Mouse (Mus musculus): Measurements from ENCODE around the gene Ldb3. TPM values are rescaled to one million over a fixed set of nuclear protein-coding genes. Genes with fewer than 3 reads are reported as not detected.

Ldb3 gene
- polyA plus RNA-seq, 1 experiment: not detected

DNA sequence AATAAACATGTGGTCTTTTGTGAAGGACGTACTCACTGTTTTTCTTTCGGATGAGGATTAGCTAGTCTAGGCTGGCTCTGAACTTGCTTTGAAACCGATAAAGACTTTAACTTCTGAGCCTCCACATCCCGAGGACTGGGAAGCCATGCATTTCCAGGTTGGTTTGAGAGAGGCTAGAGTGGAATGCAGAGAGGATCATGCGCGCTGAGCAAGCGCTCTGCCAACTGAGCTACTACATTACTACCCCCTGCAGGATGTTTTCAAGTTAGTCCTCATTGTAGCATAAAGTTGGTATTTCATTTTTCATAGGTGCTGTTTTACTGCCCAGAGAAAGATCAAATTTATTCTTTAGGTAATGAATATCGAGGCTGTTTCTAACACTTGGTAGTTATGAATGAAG is 102.3 kb downstream of the Ldb3 start:
- Histone ChIP-seq H3K27me3 (ENCODE audit: control insufficient read depth) (no peaks in the 10 kb centered on the region), H3K4me1 (ENCODE audit: control insufficient read depth) (no peaks in the 10 kb centered on the region), H3K9me3 (ENCODE audit: control insufficient read depth, low read length) (no peaks in the 10 kb centered on the region), H3K4me3 (replicated peaks) (no peak overlapping the region), H3K36me3 (ENCODE audit: control insufficient read depth) (no peaks in the 10 kb centered on the region)
- TF ChIP-seq GATA1 (IDR thresholded peaks at IDR 0.05; ENCODE audit: low read length) (no peak), TAL1 (IDR thresholded peaks at IDR 0.05; ENCODE audit: low read length) (no peak)

DNA sequence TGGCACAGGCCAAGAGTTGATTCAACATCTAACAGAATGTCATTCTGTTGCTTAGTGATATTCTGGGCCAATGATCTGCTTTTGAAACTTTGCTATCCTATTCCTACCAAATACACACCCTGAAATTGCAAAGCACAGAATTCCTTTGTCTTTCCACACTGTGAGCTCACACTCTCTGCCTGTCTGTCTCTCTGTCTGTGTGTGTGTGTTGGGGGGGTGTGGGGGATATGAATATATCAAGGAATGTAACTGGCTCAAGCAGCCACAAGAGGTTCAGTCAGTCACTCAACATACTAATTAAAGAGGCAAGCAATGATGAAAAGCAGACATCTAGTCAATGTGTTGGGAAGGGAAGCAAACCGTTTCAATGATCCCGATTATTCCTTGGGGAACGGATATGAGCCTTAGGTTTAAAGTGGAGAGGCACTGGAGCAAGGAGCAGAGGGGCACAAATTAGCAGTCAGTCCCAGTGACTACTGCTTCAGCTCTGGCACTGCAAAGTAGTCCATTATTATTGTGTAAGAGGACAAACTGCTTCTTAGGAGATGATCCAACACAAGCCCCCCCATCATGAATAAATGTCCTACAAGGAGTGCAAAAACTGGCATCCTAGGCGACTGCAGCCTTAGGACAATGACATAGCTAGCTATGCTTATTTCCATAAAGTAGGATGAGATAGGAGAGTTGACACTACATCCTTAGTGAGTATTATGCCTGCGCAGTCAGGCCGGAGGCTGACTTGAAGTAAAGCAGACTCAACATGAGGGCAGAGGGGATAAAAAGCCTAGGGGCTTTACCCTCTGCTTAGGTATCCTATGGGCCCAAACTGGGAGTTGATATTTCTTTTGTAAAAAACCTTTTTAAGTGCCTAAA is 104.8 kb downstream of the Ldb3 start:
- Histone ChIP-seq H3K4me3 (replicated peaks) (no peak overlapping the region), H3K27me3 (ENCODE audit: control insufficient read depth) (no peaks in the 10 kb centered on the region), H3K4me1 (ENCODE audit: control insufficient read depth) (no peaks in the 10 kb centered on the region), H3K36me3 (ENCODE audit: control insufficient read depth) (no peaks in the 10 kb centered on the region), H3K9me3 (ENCODE audit: control insufficient read depth, low read length) (no peaks in the 10 kb centered on the region)
- TF ChIP-seq TAL1 (IDR thresholded peaks at IDR 0.05; ENCODE audit: low read length) (no peak), GATA1 (IDR thresholded peaks at IDR 0.05; ENCODE audit: low read length) (no peak)

Other genes with a start within 250 kb of the Ldb3 start
- not detected in 2 replicates for gene Fam25c, start 233.2 kb downstream of the Ldb3 start, polyA plus RNA-seq (2012)
- not detected in 2 replicates for gene Sncg, start 213.9 kb downstream of the Ldb3 start, polyA plus RNA-seq (2012)
- 0.01 TPM in 1 of 2 replicates, not detected in the other for gene Mmrn2, start 213.2 kb downstream of the Ldb3 start, polyA plus RNA-seq (2012)
- gene Bmpr1a, start 85.3 kb downstream of the Ldb3 start, polyA plus RNA-seq (2012): not detected in 2 replicates
- 0.05 TPM in 1 of 2 replicates, not detected in the other for gene 9230112D13Rik, start 65.9 kb downstream of the Ldb3 start, polyA plus RNA-seq (2012)
- not detected in 2 replicates for gene Opn4, start 11.5 kb upstream of the Ldb3 start, polyA plus RNA-seq (2012)
- gene Wapl, start 85.2 kb upstream of the Ldb3 start, polyA plus RNA-seq (2012): 0.77 and 1.1 TPM in 2 replicates
- not detected in 2 replicates for gene Grid1, start 231.4 kb upstream of the Ldb3 start, polyA plus RNA-seq (2012)

Data from erythroblast, embryonic 14.5 days (primary cell).